Mouse (Mus musculus) forebrain, embryonic 10.5 days (tissue): ENCODE measurements around the gene Tex48. TPM values are rescaled to one million over a fixed set of nuclear protein-coding genes. Genes with fewer than 3 reads are reported as not detected.

ENCODE experiments used
- DNase-seq: peaks from one replicate; pipeline ENCODE4 v3.0.0-alpha.2; 2017; ENCODE audit warnings: low spot score; ENCODE audit errors: extremely low spot score
- H3K27ac ChIP-seq: fragments of 300-500 bp; sonication (generic); 2 replicates; pipeline ENCODE4 v1.5.1; 2016; ENCODE audit warnings: mild to moderate bottlenecking
- H3K27me3 ChIP-seq: fragments of 300-500 bp; sonication (generic); 2 replicates; pipeline ENCODE4 v1.6.1; 2016; ENCODE audit warnings: mild to moderate bottlenecking; ENCODE audit not compliant: poor library complexity, severe bottlenecking
- H3K36me3 ChIP-seq: fragments of 300-500 bp; sonication (generic); replicated peaks from 2 replicates; pipeline ENCODE4 v1.6.1; 2016; ENCODE audit warnings: mild to moderate bottlenecking, moderate library complexity
- H3K4me1 ChIP-seq: fragments of 300-500 bp; sonication (generic); 2 replicates; pipeline ENCODE4 v1.6.1; 2016
- H3K4me3 ChIP-seq: fragments of 300-500 bp; sonication (generic); 2 replicates; pipeline ENCODE4 v1.5.1; 2016; ENCODE audit warnings: mild to moderate bottlenecking, moderate library complexity
- H3K9me3 ChIP-seq: fragments of 300-500 bp; sonication (generic); 2 replicates; pipeline ENCODE4 v1.6.1; 2016; ENCODE audit warnings: mild to moderate bottlenecking, moderate library complexity
- WGBS: fragments of 180-500 bp; shearing (Covaris S2); methylation state at CpG from one replicate; pipeline ENCODE4 v1.1.7; 2016; 5-methylcytosine and 5-hydroxymethylcytosine counted together
- polyA plus RNA-seq: library from polyadenylated mRNA; unstranded; fragments of >200 nt; fragmentation: Nextera tagmentation; extraction: Ambion mirVana; gene quantifications from 2 replicates; pipeline ENCODE4 v1.2.1, GENCODE M21; 2016

The Tex48 gene
- polyA plus RNA-seq, 1 experiment from 2014 or later, result not detected

DNA sequence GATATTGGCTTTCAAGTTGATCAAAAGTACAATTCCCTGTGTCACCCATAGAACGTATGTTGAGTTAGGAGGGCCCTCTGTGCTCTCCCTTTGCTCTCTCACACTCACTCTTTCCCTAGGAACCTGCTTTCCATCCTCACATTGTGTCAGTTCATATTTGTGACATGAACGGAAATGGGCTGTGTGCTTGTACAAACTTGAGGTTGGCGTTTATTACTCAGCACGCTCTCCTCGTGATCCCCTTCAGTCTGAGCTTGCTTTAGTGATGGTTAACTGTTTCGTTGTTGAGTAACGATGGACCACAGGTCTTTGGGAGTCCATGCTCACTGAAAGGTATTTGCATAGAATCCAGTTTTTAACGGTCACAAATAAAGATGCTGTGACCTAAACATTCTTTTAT, 4.9 kb upstream of the Tex48 start:
- WGBS, result 89% methylated on average over 8 of the region's 8 CpGs
- Histone ChIP-seq H3K9me3 (no peaks in the 10 kb centered on the region), H3K4me1 (no peaks in the 10 kb centered on the region), H3K27ac (no peak overlapping the region), H3K27me3 (no peaks in the 10 kb centered on the region), H3K4me3 (no peak overlapping the region), H3K36me3 (no peaks in the 10 kb centered on the region)
- DNase-seq, result no peak

DNA sequence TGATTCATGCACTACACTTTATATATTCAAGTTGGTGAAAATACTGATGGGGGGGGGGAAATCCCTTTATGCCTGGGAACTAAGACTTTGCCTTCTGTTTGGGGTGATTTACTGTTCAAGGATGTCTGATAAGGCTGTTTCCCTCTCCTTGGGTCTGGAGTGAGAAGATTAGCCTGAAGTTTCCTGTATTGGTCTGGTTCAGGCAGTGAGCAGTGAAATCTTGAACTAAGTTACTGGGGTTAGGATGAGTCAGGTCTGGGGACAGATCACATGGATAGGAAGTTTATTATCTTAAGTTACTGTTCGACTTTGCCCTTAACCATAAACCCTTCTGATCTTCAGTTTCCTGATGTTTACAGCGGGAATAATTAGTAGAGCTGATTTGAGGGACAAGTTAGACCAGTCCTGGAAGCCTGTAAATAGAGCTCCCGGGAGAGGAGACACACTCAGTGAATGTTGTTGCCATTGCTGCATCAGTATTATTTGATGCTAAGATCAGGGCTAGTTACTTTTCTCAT, 3.4 kb upstream of the Tex48 start:
- WGBS, result 76% methylated on average over 3 of the region's 3 CpGs
- H3K27me3 ChIP-seq, result no peaks in the 10 kb centered on the region

DNA sequence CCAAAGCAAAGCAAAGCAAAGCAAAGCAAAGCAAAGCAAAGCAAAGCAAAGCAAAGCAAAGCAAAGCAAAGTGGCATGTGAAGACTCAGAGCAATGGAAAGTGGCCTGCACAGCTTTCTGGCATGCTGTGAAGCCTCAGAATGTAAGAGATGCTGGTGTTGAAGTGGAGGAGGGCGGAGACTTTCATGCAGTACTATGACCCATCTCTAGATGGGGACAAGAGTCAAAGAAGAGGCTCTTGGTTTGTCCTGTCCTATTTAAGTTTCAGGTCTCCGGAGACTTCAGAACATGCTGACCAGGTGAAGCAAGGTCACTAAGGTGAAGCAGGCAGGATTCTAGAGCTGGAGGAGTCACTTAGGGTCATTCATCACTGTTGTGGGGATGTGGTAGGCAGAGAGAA, 367 bp downstream of the Tex48 start:
- Histone ChIP-seq H3K4me1 (no peaks in the 10 kb centered on the region), H3K27me3 (no peaks in the 10 kb centered on the region), H3K9me3 (no peaks in the 10 kb centered on the region), H3K27ac (no peak overlapping the region), H3K4me3 (no peak overlapping the region), H3K36me3 (no peaks in the 10 kb centered on the region)
- no peak for DNase-seq
- WGBS, result 76% methylated on average over 2 of the region's 2 CpGs

More for the DNA sequence above, 3.4 kb upstream of the Tex48 start:
- Histone ChIP-seq H3K36me3 (no peaks in the 10 kb centered on the region), H3K4me3 (no peak overlapping the region), H3K27ac (no peak overlapping the region), H3K9me3 (no peaks in the 10 kb centered on the region), H3K4me1 (no peaks in the 10 kb centered on the region)
- DNase-seq, result no peak

DNA sequence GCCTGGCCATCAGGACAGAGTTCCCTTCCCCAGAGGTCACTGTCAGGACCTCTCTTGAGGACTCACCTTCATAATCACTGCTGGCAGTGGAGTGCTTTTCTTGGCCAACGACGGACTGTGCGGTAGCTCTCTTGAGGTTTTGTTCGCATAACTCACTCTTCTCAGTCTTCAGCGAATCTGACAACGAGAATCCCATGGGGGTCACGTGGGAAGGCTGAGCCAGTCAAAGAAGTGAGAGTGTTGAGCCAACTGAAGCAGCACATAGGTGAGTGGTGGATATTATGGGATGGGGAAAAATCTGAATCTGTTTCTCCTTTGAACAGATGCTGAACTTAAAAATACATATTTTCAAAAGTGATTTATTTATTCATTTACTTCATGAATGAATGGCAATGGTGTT, 13.8 kb downstream of the Tex48 start:
- no peak for DNase-seq

DNA sequence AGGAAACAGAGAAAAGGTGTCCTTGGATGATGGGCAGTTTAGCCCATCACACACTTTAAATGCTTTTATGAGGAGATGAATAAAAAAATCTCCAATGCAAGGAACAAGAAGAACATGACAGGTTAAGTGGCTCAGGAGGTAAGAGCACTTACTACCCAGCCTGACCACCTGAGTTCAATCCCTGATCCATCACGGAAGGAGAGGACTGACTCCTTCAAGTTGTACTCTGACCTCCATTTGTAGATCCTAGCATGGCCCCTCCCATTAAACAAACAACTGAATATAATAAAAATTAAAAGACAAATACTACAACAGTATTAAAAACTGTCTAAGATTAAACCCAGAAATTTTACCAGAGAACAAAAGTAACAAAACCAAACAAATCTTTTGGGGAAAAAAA, 16.3 kb downstream of the Tex48 start:
- Histone ChIP-seq H3K4me3 (no peak overlapping the region), H3K27me3 (no peaks in the 10 kb centered on the region), H3K36me3 (no peaks in the 10 kb centered on the region), H3K4me1 (no peaks in the 10 kb centered on the region), H3K27ac (no peak overlapping the region), H3K9me3 (no peaks in the 10 kb centered on the region)
- WGBS, result 83% methylated on average over 1 of the region's 1 CpGs
- no peak for DNase-seq

More for the DNA sequence above, 13.8 kb downstream of the Tex48 start:
- Histone ChIP-seq H3K27me3 (no peaks in the 10 kb centered on the region), H3K9me3 (no peaks in the 10 kb centered on the region), H3K4me1 (0 out of 2 replicates have a peak, but pooled peaks cover 5% of the 10 kb centered on the region), H3K36me3 (no peaks in the 10 kb centered on the region), H3K4me3 (no peak overlapping the region), H3K27ac (no peak overlapping the region)
- WGBS, result 87% methylated on average over 7 of the region's 7 CpGs

DNA sequence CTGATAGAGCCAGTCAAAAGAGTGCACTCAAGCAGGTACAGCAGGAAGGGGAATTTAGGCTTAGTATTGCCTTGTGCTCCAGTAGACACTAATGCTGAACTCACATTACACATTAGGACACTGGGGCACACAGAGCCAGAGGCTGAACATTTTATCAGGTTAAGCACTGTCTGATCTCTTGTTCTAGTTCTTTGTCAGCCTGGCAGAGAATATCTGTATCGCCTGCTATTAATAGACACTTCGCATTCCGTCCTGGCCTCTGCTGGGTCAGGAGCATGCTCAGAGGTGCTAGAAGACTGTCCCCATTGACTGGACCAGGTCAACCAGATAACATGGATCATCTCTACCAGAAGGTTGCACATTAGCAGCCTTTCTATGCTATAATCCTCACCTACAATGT, 16.7 kb downstream of the Tex48 start:
- Histone ChIP-seq H3K36me3 (no peaks in the 10 kb centered on the region), H3K4me1 (no peaks in the 10 kb centered on the region), H3K27ac (no peak overlapping the region), H3K4me3 (no peak overlapping the region), H3K27me3 (no peaks in the 10 kb centered on the region), H3K9me3 (no peaks in the 10 kb centered on the region)
- WGBS, result 91% methylated on average over 3 of the region's 3 CpGs
- no peak for DNase-seq

DNA sequence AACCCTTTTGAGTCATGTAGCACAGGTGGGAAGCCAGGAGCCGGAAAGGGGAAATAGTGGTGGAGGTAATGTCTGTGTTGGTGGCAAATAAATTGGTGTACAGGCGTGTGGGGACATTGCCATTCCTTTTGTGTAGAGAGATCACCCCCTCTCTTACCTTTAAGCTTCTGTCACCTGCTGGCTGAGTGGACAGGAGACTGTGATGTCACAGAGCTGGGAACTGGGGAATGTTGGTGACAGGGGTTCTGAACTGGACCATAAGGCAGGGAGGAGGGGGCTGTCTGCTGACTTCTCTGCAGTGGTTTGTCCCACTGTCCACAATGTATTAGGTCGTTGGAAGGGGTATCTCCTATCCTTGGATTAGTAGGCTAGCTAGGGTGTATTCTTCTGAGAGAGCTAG, 17.3 kb downstream of the Tex48 start, which contains the start of gene Gm11213:
Gene Gm11213 (minus strand): TSS at position 317 of the 400 bp plus-strand sequence.
- Histone ChIP-seq H3K27ac (no peak within 1 kb of the TSS), H3K36me3 (no peaks in the 10 kb centered on the region), H3K4me3 (no peak within 1 kb of the TSS), H3K27me3 (no peaks in the 10 kb centered on the region), H3K4me1 (no peaks in the 10 kb centered on the region), H3K9me3 (no peaks in the 10 kb centered on the region)
- WGBS, result 83% methylated on average over 3 of the region's 3 CpGs
- no peak for DNase-seq

DNA sequence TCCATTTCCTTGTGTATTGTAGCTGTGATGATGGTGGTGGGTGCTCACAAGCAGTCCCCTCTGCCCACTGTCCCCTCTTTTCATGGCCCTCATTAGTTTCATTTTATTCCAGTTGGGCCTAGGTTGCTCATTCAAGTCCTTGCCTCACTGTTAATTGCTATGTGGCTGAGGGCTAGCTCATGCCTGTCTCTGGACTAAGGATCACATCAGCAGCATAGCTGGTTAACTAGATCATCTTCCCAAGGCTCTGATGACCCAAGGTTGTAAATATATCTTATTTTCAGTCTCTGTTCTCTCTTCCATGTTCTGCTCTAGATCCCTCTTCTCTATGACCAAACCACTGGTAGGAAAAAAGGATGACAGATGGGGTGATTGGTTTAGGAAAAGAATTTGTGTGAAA, 21.0 kb downstream of the Tex48 start:
- DNase-seq, result no peak
- H3K27me3 ChIP-seq, result no peaks in the 10 kb centered on the region
- no peaks in the 10 kb centered on the region for H3K9me3 ChIP-seq
- no peak overlapping the region for H3K27ac ChIP-seq
- no peaks in the 10 kb centered on the region for H3K4me1 ChIP-seq
- H3K4me3 ChIP-seq, result no peak overlapping the region
- no peaks in the 10 kb centered on the region for H3K36me3 ChIP-seq

DNA sequence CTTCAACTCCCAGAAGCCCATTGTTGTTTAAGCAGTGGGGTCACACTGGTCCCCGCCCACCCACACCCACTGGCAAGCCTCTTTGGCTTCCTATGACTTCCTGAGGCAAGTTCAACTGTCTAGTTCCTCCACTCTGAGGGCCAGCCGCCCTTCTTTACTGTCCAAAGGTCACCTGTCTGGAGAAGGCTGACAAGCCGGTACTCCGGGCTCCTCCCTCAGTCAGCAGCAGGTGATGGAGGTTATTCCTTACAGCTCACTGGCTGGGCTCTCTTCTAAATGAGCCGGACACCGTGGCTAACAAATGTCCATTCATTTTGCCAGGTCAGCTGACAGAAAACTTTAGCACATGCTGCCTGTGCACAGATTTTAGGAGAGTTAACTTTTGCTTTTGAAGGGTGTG, 21.4 kb downstream of the Tex48 start:
- WGBS, result 91% methylated on average over 6 of the region's 6 CpGs
- Histone ChIP-seq H3K36me3 (no peaks in the 10 kb centered on the region), H3K4me3 (no peak overlapping the region), H3K9me3 (no peaks in the 10 kb centered on the region), H3K27ac (no peak overlapping the region), H3K27me3 (no peaks in the 10 kb centered on the region), H3K4me1 (no peaks in the 10 kb centered on the region)
- no peak for DNase-seq

DNA sequence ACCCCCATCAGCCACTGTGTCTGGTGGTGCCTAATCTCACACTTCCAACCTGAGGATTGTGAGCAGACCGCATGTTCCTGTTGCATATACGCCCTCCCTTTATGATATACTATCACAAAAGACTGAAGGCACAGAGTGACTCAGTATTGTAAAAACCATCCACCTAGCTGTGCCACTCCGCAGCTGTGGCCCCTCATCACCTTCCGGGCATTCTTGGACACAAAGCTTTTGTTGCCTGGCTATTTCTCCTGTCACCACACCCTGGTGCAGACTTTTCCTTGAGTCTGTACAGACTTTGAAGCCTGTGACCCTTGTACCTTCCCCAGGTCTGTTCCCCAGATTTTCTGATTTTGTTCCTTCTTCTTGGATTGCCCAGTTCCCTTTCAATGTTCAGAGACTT, 26.2 kb downstream of the Tex48 start:
- no peaks in the 10 kb centered on the region for H3K27me3 ChIP-seq
- WGBS, result 94% methylated on average over 4 of the region's 4 CpGs
- DNase-seq, result no peak
- no peaks in the 10 kb centered on the region for H3K9me3 ChIP-seq
- H3K4me3 ChIP-seq, result no peak overlapping the region
- H3K27ac ChIP-seq, result no peak overlapping the region
- no peaks in the 10 kb centered on the region for H3K36me3 ChIP-seq
- no peaks in the 10 kb centered on the region for H3K4me1 ChIP-seq

DNA sequence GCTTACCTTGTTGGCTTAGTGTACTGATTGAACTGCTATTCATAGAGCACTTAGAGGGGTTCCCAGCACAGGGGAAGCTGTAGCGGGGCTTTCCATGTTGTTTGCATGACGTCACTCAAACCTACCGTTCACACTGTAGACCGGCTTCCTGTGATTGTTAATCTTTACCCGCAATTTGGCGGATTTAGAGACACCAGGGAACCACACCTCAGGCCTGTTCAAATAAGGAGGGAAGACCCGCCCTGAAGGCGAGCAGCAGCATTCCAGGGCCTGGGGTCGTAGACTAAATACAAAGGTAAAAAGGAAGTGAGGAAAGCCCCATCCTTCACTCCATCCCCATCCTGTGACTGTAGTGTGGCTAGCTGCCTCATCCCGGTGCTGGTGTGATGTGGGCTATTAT, 27.0 kb downstream of the Tex48 start:
- no peak for DNase-seq
- H3K4me1 ChIP-seq, result no peaks in the 10 kb centered on the region
- no peak overlapping the region for H3K4me3 ChIP-seq
- H3K36me3 ChIP-seq, result no peaks in the 10 kb centered on the region
- no peaks in the 10 kb centered on the region for H3K27me3 ChIP-seq
- no peaks in the 10 kb centered on the region for H3K9me3 ChIP-seq
- no peak overlapping the region for H3K27ac ChIP-seq
- 80% methylated on average over 10 of the region's 10 CpGs for WGBS

DNA sequence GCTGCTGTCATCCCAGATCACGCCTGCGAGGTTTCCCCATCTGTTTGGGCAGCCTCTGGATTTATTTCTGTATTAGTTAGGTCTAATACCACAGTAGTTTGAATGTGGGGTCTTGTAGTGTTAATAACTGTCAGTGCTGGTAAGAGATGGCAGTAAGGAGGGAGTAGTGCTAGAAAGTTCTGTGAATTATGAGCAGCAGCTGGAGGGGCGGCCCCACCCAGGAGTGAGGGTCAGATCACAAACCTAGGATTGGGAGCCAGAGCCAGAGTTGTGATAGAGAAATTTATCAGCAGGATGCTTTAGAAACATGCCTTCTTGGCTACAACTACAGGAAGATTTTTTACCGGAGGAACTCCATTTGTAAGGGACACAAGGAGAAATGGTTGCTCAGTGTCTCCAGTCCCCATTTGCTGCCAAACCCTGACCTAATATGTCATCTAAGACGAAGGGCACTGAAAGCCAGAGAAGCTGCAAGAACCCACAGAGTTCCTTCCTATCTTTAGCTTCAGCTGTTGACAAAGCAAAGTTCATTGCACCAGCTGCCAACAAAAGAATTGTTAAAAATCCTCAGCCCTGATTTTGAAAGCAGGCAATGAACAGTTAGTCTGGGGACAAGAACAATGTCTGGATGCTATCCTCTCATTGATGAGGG, 27.6 kb downstream of the Tex48 start:
- no peaks in the 10 kb centered on the region for H3K4me1 ChIP-seq
- no peaks in the 10 kb centered on the region for H3K9me3 ChIP-seq
- no peak for DNase-seq
- WGBS, result 90% methylated on average over 5 of the region's 5 CpGs
- no peak overlapping the region for H3K27ac ChIP-seq
- H3K27me3 ChIP-seq, result no peaks in the 10 kb centered on the region
- no peak overlapping the region for H3K4me3 ChIP-seq
- no peaks in the 10 kb centered on the region for H3K36me3 ChIP-seq

DNA sequence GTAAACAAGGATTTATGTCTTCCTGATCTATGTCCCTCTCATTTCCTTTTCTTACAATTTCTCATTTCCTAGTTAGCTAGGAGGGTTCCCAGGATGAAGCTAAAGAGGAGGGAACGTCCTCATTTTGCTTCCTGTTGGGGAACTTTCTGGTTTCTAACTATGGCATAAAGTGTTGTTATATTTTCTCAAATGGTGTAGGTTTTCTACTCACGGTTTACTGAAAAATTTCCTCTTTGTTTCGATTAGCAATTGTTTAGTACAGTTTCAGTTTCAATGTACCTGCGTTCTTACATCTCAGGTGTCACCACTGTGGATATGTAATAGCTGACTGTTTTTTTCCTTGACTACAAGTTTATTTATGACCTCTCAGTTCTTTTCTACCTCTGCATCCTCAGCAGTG, 31.7 kb downstream of the Tex48 start:
- Histone ChIP-seq H3K4me1 (no peaks in the 10 kb centered on the region), H3K27ac (no peak overlapping the region), H3K27me3 (no peaks in the 10 kb centered on the region), H3K36me3 (no peaks in the 10 kb centered on the region), H3K4me3 (no peak overlapping the region), H3K9me3 (no peaks in the 10 kb centered on the region)
- DNase-seq, result no peak
- WGBS, result 86% methylated on average over 4 of the region's 4 CpGs

DNA sequence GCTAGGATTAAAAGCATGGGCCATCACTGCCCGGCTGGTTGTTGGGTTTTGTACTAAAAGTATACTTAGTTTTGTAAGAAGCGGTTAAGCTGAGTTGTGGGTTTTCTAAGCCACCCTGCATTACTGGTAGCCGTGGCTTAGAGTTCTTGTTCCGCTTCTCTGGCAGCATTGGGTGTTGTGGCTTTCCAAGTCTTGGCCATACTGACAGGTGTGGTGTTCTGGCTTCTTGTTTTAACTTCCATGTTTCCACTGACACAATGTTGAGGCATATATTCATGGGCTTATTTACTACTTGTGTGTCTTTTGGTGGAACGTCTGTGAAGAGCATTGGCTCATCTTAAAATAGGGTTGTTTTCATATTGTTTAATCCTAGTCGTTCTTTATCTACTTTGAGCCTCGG, 32.2 kb downstream of the Tex48 start:
- H3K27ac ChIP-seq, result no peak overlapping the region
- H3K27me3 ChIP-seq, result no peaks in the 10 kb centered on the region
- no peak overlapping the region for H3K4me3 ChIP-seq
- no peaks in the 10 kb centered on the region for H3K36me3 ChIP-seq
- no peaks in the 10 kb centered on the region for H3K4me1 ChIP-seq
- 92% methylated on average over 7 of the region's 7 CpGs for WGBS
- no peaks in the 10 kb centered on the region for H3K9me3 ChIP-seq
- DNase-seq, result no peak
